Mouse (Mus musculus) brain, embryonic 14.5 days (tissue): Measurements from ENCODE around the gene Auts2.

Source experiments
- CTCF ChIP-seq: fragments of 200-500 bp; IDR thresholded peaks from 2 replicates; pipeline ENCODE4 v1.5.1; 2012; ENCODE audit warnings: inconsistent platforms, mild to moderate bottlenecking, moderate library complexity, borderline replicate concordance; ENCODE audit not compliant: insufficient read depth, insufficient read length; ENCODE audit errors: extremely low read depth
- POLR2A ChIP-seq: fragments of 200-500 bp; IDR thresholded peaks from 2 replicates; pipeline ENCODE4 v1.6.1; 2012; ENCODE audit warnings: mild to moderate bottlenecking, inconsistent platforms, borderline replicate concordance; ENCODE audit not compliant: poor library complexity, insufficient read depth, insufficient read length, severe bottlenecking; ENCODE audit errors: extremely low read depth

GRCm38 (mm10) chr5:132357726-132358125 is 185.4 kb downstream of the Auts2 start:
- no peak for TF ChIP-seq POLR2A
- no peak for TF ChIP-seq CTCF
